Mouse (Mus musculus) small intestine, adult 2 months (tissue): ENCODE data around the gene Slc35g2.

Source experiments
- CTCF ChIP-seq: fragments of 200-500 bp; IDR thresholded peaks from 2 replicates; pipeline ENCODE4 v1.5.1; 2012; ENCODE audit warnings: low read depth, mild to moderate bottlenecking, control low read depth, inconsistent platforms, low read length, moderate library complexity, mixed read lengths; ENCODE audit not compliant: insufficient replicate concordance, insufficient read length; ENCODE audit errors: extremely low read depth
- POLR2A ChIP-seq: fragments of 200-500 bp; IDR thresholded peaks from 2 replicates; pipeline ENCODE4 v1.6.1; 2012; ENCODE audit warnings: low read depth, mild to moderate bottlenecking, control low read depth, inconsistent platforms, low read length, moderate library complexity

- TF ChIP-seq CTCF (no peak), POLR2A (no peak)
These were observed 46.1 kb upstream of the Slc35g2 start for GRCm38 (mm10) chr9:100616947-100617346.
